Mouse (Mus musculus) heart, embryonic 14.5 days (tissue): ENCODE data around the gene Akr1b3. TPM values are rescaled to one million over a fixed set of nuclear protein-coding genes. Genes with fewer than 3 reads are reported as not detected.

Experiments used
- ATAC-seq: fragments of 200-750 bp; cut with Nextera tagmentation; 2 replicates; pipeline ENCODE4 v1.8.0; 2017; ENCODE audit warnings: low read depth, moderate TSS enrichment; ENCODE audit not compliant: insufficient number of reproducible peaks, insufficient read depth, low FRiP score
- H3K27ac ChIP-seq, 2 experiments: fragments of 200-500 bp in 1 of 2; fragments of 300-500 bp in 1 of 2; sonication (generic) in 1 of 2; replicated peaks in 1 of 2; 2 replicates each; pipeline ENCODE4 v1.5.1; 2012 to 2014; ENCODE audit warnings: low read depth in 2 of 2, low read length in 2 of 2, control low read depth in 1 of 2, mild to moderate bottlenecking in 1 of 2, mixed read lengths in 1 of 2; ENCODE audit not compliant: control insufficient read depth in 1 of 2, insufficient read depth in 1 of 2
- H3K27me3 ChIP-seq: fragments of 300-500 bp; sonication (generic); 2 replicates; pipeline ENCODE4 v1.6.1; 2014; ENCODE audit warnings: mild to moderate bottlenecking, low read length, control low read depth; ENCODE audit not compliant: control insufficient read depth, insufficient read depth
- H3K36me3 ChIP-seq: fragments of 300-500 bp; sonication (generic); 2 replicates; pipeline ENCODE4 v1.6.1; 2014; ENCODE audit warnings: mild to moderate bottlenecking, control low read depth, low read length, mixed read lengths; ENCODE audit not compliant: control insufficient read depth, insufficient read depth
- H3K4me1 ChIP-seq, 2 experiments: fragments of 200-500 bp in 1 of 2; fragments of 300-500 bp in 1 of 2; sonication (generic) in 1 of 2; 2 replicates each; pipeline ENCODE4 v1.6.1; 2012 to 2014; ENCODE audit warnings: low read length in 2 of 2, control low read depth in 1 of 2, mixed read lengths in 1 of 2; ENCODE audit not compliant: control insufficient read depth in 2 of 2, insufficient read depth in 2 of 2
- H3K4me2 ChIP-seq: fragments of 300-500 bp; sonication (generic); 2 replicates; pipeline ENCODE4 v1.6.1; 2014; ENCODE audit warnings: mild to moderate bottlenecking, low read length
- H3K4me3 ChIP-seq, 2 experiments: fragments of 200-500 bp in 1 of 2; fragments of 300-500 bp in 1 of 2; sonication (generic) in 1 of 2; 2 replicates each; pipeline ENCODE4 v1.5.1; 2012 to 2014; ENCODE audit warnings: low read length in 2 of 2, mild to moderate bottlenecking in 2 of 2, control low read depth in 1 of 2, low read depth in 1 of 2, moderate library complexity in 1 of 2; ENCODE audit not compliant: control insufficient read depth in 1 of 2, insufficient read depth in 1 of 2
- H3K9ac ChIP-seq: fragments of 300-500 bp; sonication (generic); 2 replicates; pipeline ENCODE4 v1.6.1; 2014; ENCODE audit warnings: mild to moderate bottlenecking, low read length
- H3K9me3 ChIP-seq: fragments of 300-500 bp; sonication (generic); 2 replicates; pipeline ENCODE4 v1.6.1; 2016; ENCODE audit warnings: low read length, control low read depth; ENCODE audit not compliant: control insufficient read depth
- WGBS: fragments of 180-500 bp; shearing (Covaris S2); extraction: QIAGEN DNeasy Blood & Tissue Kit; methylation state at CpG from one replicate; pipeline ENCODE4 v1.1.7; 2014; 5-methylcytosine and 5-hydroxymethylcytosine counted together
- polyA plus RNA-seq: library from polyadenylated mRNA; unstranded; fragments of >200 nt; fragmentation: Nextera tagmentation; extraction: Ambion mirVana; gene quantifications from 2 replicates; pipeline ENCODE4 v1.2.1, GENCODE M21; 2014

Akr1b3 gene
- polyA plus RNA-seq, 1 experiment from 2014 or later: 187 TPM

DNA sequence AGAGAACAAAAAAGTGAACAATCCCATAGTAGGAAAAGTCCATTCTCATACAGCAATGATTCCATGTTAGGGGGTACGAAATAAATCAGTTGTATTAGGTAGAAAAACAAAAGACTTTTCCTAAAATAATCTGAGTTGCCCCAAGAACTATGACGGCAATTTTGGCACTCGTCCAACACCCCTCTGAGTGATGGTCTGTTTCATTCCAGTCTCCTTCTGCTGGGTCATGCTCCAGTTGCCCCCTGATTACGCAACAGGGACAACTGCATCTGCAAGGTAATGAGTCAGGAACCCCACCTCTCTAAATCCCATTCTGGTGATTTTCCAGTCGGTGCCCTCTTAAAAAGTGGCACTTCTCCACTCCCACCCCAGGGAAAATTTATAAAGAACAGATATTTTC, 894 bp upstream of the Akr1b3 start:
- Histone ChIP-seq H3K9me3 (no peaks in the 10 kb centered on the region), H3K27ac (peak overlapping the region in 1 of 2 experiments; percentile 90; a peak in 2 of 4 replicates), H3K4me1 (peaks cover 0 to 22% of the 10 kb centered on the region in 2 experiments), H3K4me3 (peak overlapping the region in 1 of 2 experiments; percentile 69; a peak in 2 of 4 replicates), H3K4me2 (peak overlapping the region; percentile 77), H3K9ac (peak overlapping the region; percentile 77), H3K36me3 (no peaks in the 10 kb centered on the region), H3K27me3 (no peaks in the 10 kb centered on the region)
- 13% methylated on average over 5 of the region's 5 CpGs for WGBS
- ATAC-seq: no peak

DNA sequence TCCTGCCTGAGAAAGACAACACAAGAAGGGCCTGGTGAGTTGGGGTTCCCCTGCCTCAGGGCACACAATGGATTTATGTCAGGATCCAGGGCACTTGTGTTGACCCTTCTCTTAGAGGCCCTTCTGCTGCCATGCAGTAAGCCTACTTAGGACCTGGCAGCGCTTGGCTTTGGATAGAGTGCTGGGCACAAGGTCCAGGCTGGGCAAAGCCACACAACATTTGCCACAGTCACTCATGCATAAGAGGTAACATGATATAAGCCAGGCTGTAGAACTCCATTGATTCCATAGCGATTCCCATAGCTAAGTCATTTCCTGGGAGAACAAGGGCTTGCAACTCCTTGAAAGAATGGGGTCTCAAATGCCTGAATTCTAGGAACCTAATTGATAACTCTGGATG, 3.4 kb downstream of the Akr1b3 start:
- Histone ChIP-seq H3K27ac (no peak overlapping the region), H3K9me3 (no peaks in the 10 kb centered on the region), H3K4me1 (peaks cover 0 to 22% of the 10 kb centered on the region in 2 experiments), H3K4me2 (no peak overlapping the region), H3K9ac (no peak overlapping the region), H3K27me3 (no peaks in the 10 kb centered on the region), H3K4me3 (no peak overlapping the region), H3K36me3 (peaks cover 34% of the 10 kb centered on the region)
- WGBS: 97% methylated on average over 2 of the region's 2 CpGs
- no peak for ATAC-seq

DNA sequence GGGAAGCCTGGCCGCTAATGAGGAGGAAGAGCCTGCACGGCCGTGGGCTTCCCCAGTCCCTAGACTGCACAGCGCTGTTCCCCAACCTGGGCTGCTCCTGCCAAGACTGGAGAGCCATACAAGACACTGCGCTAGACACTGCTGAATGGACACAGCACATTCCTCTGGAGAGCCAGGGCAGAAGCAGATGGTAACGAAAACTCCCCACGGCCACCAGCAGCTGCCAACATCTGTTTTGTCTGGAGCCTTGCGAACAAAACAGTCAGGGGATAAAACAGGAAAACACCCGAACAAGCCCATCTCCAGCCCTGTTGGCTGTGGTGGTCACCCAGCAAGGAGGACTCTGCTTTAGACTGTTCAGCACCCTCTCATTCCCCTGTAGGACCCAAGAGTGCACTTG, 3.9 kb downstream of the Akr1b3 start:
- no peak for ATAC-seq
- no peak overlapping the region for H3K9ac ChIP-seq

DNA sequence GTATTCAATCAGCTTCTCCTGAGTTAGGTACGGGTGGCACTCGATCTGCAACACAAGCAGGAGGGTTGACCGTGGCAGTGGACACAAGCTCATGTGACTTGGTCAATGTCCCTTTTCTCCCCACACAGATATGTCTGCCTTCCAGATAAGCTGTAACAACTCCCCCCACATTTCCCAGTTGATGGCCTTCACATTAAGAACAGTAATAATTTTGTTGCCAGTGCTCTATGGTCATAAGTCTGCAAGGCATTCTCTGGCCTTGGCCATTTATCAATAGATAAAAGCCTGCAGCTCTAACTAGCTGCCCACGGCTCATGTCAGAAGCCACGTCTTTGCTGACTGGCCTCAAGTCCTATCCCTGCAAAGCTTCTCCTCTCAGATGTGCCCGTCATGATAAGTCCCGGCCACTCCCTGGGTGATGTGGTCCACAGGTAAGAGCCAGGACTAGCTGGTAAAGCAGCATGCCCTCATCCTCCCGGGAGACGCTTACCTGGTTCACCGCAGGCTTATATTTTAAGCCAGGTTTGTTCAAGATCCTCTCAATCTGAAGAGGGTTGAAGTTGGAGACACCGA, 7.2 kb downstream of the Akr1b3 start:
- Histone ChIP-seq H3K27me3 (no peaks in the 10 kb centered on the region), H3K4me1 (0 out of 4 replicates have a peak, but pooled peaks cover 0 to 3% of the 10 kb centered on the region in 2 experiments), H3K4me2 (no peak overlapping the region), H3K9me3 (no peaks in the 10 kb centered on the region), H3K4me3 (no peak overlapping the region), H3K9ac (no peak overlapping the region), H3K36me3 (peaks cover 71% of the 10 kb centered on the region), H3K27ac (no peak overlapping the region)
- no peak for ATAC-seq
- WGBS: 88% methylated on average over 11 of the region's 11 CpGs

More for the DNA sequence above, 3.9 kb downstream of the Akr1b3 start:
- H3K27me3 ChIP-seq: no peaks in the 10 kb centered on the region
- peaks cover 39% of the 10 kb centered on the region for H3K36me3 ChIP-seq
- H3K4me3 ChIP-seq: no peak overlapping the region
- WGBS: 85% methylated on average over 9 of the region's 9 CpGs
- no peak overlapping the region for H3K4me2 ChIP-seq
- H3K9me3 ChIP-seq: no peaks in the 10 kb centered on the region
- peaks cover 0 to 21% of the 10 kb centered on the region in 2 experiments for H3K4me1 ChIP-seq
- H3K27ac ChIP-seq: no peak overlapping the region

DNA sequence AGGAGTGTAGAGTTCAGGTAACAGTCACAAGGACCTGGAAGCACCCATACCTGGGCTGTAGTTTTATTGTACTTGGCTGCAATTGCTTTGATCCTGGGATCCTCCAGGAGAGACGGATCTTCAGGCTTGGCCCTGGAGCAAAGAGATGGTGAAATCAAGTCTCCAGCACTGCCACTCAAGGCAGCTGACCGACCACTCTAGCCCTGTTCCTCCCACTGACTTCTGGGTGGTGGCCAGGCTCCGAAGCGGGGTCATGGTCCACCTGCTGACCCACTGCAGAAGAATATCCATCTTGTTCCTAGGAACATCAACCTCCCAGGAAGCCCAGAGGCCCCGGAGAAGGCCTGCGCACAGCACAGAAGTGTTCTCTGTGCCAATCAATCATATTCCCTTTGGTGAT, 7.8 kb downstream of the Akr1b3 start:
- peaks cover 4 to 5% of the 10 kb centered on the region in 2 experiments; a peak in 2 of 4 replicates for H3K4me1 ChIP-seq
- H3K9me3 ChIP-seq: no peaks in the 10 kb centered on the region
- H3K36me3 ChIP-seq: peaks cover 75% of the 10 kb centered on the region
- H3K27me3 ChIP-seq: no peaks in the 10 kb centered on the region
- no peak overlapping the region for H3K4me2 ChIP-seq
- no peak for ATAC-seq
- H3K9ac ChIP-seq: no peak overlapping the region
- no peak overlapping the region for H3K4me3 ChIP-seq
- no peak overlapping the region for H3K27ac ChIP-seq
- WGBS: 90% methylated on average over 6 of the region's 6 CpGs

DNA sequence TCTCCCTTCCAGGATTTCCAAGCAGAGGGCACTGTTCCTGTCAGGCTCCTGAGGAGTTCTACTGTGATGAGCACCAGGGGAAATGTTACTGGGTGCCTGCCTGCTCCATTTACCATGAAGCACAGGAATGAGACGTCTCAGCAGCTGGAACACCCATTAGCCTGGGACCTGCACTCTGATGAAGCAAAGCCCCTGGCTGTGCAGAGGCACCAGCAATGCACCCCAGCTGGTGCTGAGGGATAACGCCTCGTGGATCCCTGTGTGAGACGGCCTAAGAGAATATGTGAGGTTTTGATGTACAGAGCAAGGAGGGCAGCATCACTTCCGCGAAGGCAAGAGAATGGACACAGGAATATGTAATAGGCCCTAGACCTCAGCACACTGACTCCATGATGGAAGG, 10.5 kb downstream of the Akr1b3 start:
- no peak for ATAC-seq
- Histone ChIP-seq H3K4me1 (peaks cover 4 to 5% of the 10 kb centered on the region in 2 experiments; a peak in 2 of 4 replicates), H3K27ac (no peak overlapping the region), H3K9ac (no peak overlapping the region), H3K4me3 (no peak overlapping the region), H3K36me3 (peaks cover 71% of the 10 kb centered on the region), H3K4me2 (no peak overlapping the region), H3K9me3 (no peaks in the 10 kb centered on the region), H3K27me3 (no peaks in the 10 kb centered on the region)
- WGBS: 88% methylated on average over 6 of the region's 6 CpGs

DNA sequence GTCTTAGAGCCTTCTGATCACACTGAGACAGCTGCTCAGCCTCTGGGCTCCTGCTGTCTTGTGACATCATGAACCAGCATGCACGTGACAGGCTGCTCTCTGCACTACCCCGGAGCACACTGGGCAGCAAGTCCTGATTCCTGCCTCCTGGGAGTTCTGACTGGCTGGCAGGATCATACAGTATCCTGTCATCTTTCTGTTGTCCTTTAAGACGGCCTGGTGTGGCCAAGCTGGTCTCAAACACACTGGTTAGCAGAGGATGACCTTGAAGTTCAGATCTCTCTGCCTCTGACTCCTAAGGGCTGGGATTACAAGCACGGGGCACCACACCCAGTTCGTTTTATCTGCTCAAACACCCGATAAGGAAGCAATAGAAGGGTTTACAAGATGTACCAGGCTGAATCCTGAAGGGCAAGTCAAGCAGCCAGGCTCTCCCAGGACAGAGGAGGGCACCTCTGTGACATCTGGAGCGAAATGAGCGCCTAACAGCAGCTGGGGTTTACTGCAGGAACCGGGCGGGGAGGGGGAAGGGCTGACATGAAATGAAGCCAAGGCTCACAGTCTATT, 12.5 kb downstream of the Akr1b3 start:
- Histone ChIP-seq H3K36me3 (peaks cover 51% of the 10 kb centered on the region), H3K27me3 (no peaks in the 10 kb centered on the region), H3K4me3 (no peak overlapping the region), H3K4me2 (no peak overlapping the region), H3K27ac (peak overlapping the region; percentile 10 to 46; a peak in 2 of 4 replicates), H3K9ac (no peak overlapping the region), H3K4me1 (peaks cover 4 to 5% of the 10 kb centered on the region in 2 experiments; a peak in 2 of 4 replicates), H3K9me3 (no peaks in the 10 kb centered on the region)
- 47% methylated on average over 10 of the region's 10 CpGs for WGBS
- no peak for ATAC-seq
